Mouse (Mus musculus) frontal cortex, postnatal 36 days (tissue): Measurements from ENCODE around the gene Lmna.

Experiments used
- DNase-seq, 2 experiments: peaks; one replicate each; pipeline ENCODE4 v3.0.0; 2022; ENCODE audit warnings: low spot score in 2 of 2

Gene Lmna

GRCm38 (mm10) chr3:88448443-88448842, 61.3 kb downstream of the Lmna start:
- no peak for DNase-seq

GRCm38 (mm10) chr3:88447676-88448183, 62.0 kb downstream of the Lmna start:
- DNase-seq, result no peak

- no peak for DNase-seq
Measured at GRCm38 (mm10) chr3:88446471-88447123, 63.2 kb downstream of the Lmna start.

- DNase-seq, result no peak
Measured at GRCm38 (mm10) chr3:88442888-88443287, 66.9 kb downstream of the Lmna start.

- DNase-seq, result no peak
Measured at GRCm38 (mm10) chr3:88442488-88442887, 67.3 kb downstream of the Lmna start.

GRCm38 (mm10) chr3:88440500-88441381, 69.0 kb downstream of the Lmna start:
- peak; percentile 64 to 65 for DNase-seq

DNA sequence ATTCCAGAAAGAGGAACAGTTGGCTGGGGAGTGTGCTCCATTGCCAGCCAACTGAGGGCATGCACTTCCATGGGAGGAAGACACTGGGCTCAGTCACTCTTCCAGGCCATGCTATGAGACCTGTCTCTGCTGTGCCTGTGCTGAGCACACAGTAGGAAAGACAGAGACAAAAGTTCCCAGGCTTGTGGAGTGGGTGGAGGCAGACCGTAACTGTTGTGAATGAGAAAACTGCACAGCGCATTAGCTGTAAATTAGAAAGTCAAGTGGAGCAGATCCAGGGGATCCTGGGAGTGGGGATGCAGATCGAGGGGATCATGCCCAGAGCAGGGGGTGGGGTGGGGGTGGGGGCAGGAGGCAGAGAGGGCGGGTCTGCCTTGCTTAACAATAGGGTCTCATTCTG, 70.2 kb downstream of the Lmna start:
- no peak for DNase-seq

GRCm38 (mm10) chr3:88437454-88437853, 72.3 kb downstream of the Lmna start:
- no peak for DNase-seq

GRCm38 (mm10) chr3:88436395-88437201, 73.2 kb downstream of the Lmna start:
- DNase-seq, result peak; percentile 35 to 40

DNA sequence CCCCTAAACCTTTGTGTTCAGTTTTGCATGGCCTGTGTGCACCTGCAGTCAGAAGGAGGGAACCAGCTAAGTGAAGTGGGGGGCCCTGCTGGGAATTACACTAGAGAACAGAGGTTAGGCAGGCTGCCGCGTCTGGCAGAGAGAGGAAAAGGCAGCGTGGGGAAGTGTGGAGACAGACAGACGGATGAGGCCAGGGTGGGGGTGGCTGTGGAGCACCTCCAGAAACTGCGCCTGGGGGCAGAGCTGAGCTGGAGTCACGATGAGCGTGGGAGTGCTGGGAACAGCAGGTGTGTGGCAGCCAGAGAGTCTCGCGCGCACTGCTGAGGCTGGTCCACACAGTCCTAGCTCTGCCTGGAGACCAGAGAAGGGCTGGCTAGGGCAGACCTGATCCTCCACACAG, 74.2 kb downstream of the Lmna start:
- DNase-seq, result peak; percentile 84 to 90
